Mouse (Mus musculus) limb, embryonic 14.5 days (tissue): ENCODE data around the gene Fcho1. TPM values are rescaled to one million over a fixed set of nuclear protein-coding genes. Genes with fewer than 3 reads are reported as not detected.

Experiments
- ATAC-seq: fragments of 200-750 bp; cut with Nextera tagmentation; 2 replicates; pipeline ENCODE4 v1.8.0; 2017; ENCODE audit warnings: low read depth, moderate number of reproducible peaks, moderate TSS enrichment; ENCODE audit not compliant: low FRiP score
- DNase-seq: peaks from one replicate; pipeline ENCODE4 v3.0.0-alpha.2; 2015; ENCODE audit warnings: low spot score
- H3K27ac ChIP-seq: fragments of 300-500 bp; sonication (generic); replicated peaks from 2 replicates; pipeline ENCODE4 v1.5.1; 2014; ENCODE audit warnings: low read depth, mild to moderate bottlenecking, low read length, moderate library complexity, mixed read lengths
- H3K27me3 ChIP-seq: fragments of 300-500 bp; sonication (generic); 2 replicates; pipeline ENCODE4 v1.6.1; 2014; ENCODE audit warnings: low read length, mixed read lengths; ENCODE audit not compliant: control insufficient read depth, insufficient read depth
- H3K36me3 ChIP-seq: fragments of 300-500 bp; sonication (generic); 2 replicates; pipeline ENCODE4 v1.6.1; 2014; ENCODE audit warnings: mild to moderate bottlenecking, low read length, moderate library complexity, mixed read lengths; ENCODE audit not compliant: control insufficient read depth, insufficient read depth
- H3K4me1 ChIP-seq: fragments of 300-500 bp; sonication (generic); 2 replicates; pipeline ENCODE4 v1.6.1; 2014; ENCODE audit warnings: antibody characterized with exemption, low read length, mixed read lengths; ENCODE audit not compliant: control insufficient read depth, insufficient read depth
- H3K4me2 ChIP-seq: fragments of 300-500 bp; sonication (generic); replicated peaks from 2 replicates; pipeline ENCODE4 v1.6.1; 2014; ENCODE audit warnings: low read depth, mild to moderate bottlenecking, low read length, moderate library complexity; ENCODE audit not compliant: severe bottlenecking
- H3K4me3 ChIP-seq: fragments of 300-500 bp; sonication (generic); replicated peaks from 2 replicates; pipeline ENCODE4 v1.5.1; 2014; ENCODE audit warnings: low read length
- H3K9ac ChIP-seq: fragments of 300-500 bp; sonication (generic); 2 replicates; pipeline ENCODE4 v1.6.1; 2014; ENCODE audit warnings: mild to moderate bottlenecking, low read depth, low read length, moderate library complexity; ENCODE audit not compliant: severe bottlenecking
- H3K9me3 ChIP-seq: fragments of 300-500 bp; sonication (generic); 2 replicates; pipeline ENCODE4 v1.6.1; 2016; ENCODE audit warnings: low read length; ENCODE audit not compliant: control insufficient read depth
- POLR2A ChIP-seq: fragments of 200-500 bp; IDR thresholded peaks from 2 replicates; pipeline ENCODE4 v1.8.0; 2012; ENCODE audit warnings: inconsistent platforms, mild to moderate bottlenecking, moderate library complexity, borderline replicate concordance; ENCODE audit not compliant: insufficient read depth, insufficient read length; ENCODE audit errors: extremely low read depth
- WGBS: fragments of 180-500 bp; shearing (Covaris S2); extraction: QIAGEN DNeasy Blood & Tissue Kit; methylation state at CpG from one replicate; pipeline ENCODE4 v1.1.7; 2014; 5-methylcytosine and 5-hydroxymethylcytosine counted together
- polyA plus RNA-seq, 2 experiments: library from polyadenylated mRNA; depleted of rRNA in 1 of 2; stranded (reverse) in 1 of 2; unstranded in 1 of 2; fragments of >200 nt; fragmentation: Nextera tagmentation in 1 of 2; extraction: Ambion mirVana in 1 of 2; gene quantifications; 2 replicates each; pipeline versions ENCODE4 v1.2.1 to v1.2.3; 2012 to 2014

Gene Fcho1
- polyA plus RNA-seq, 2 experiments, result 3.3 to 10.4 TPM

GRCm38 (mm10) chr8:71665331-71666130 lies 60.0 kb downstream of the Fcho1 start:
- H3K4me2 ChIP-seq, result peak overlapping the region; percentile 15; the same call in 1 of the 2 replicates
- H3K36me3 ChIP-seq, result no peaks in the 10 kb centered on the region
- H3K27me3 ChIP-seq, result peaks cover 27% of the 10 kb centered on the region
- TF ChIP-seq POLR2A, result no peak
- H3K9ac ChIP-seq, result no peak overlapping the region
- 6% methylated on average over 14 of the region's 22 CpGs for whole genome bisulfite sequencing
- DNase-seq, result peak; percentile 43
- no peak overlapping the region; the same call in 1 of the 2 replicates for H3K4me3 ChIP-seq
- H3K9me3 ChIP-seq, result no peaks in the 10 kb centered on the region
- no peak overlapping the region for H3K27ac ChIP-seq
- peak; percentile 45; the same call in 1 of the 2 replicates for ATAC-seq
- H3K4me1 ChIP-seq, result peaks cover 6% of the 10 kb centered on the region; the same call in 1 of the 2 replicates

GRCm38 (mm10) chr8:71660325-71661120 lies 65.0 kb downstream of the Fcho1 start:
- WGBS, result 9% methylated on average over 36 of the region's 36 CpGs
- Histone ChIP-seq H3K36me3 (no peaks in the 10 kb centered on the region), H3K27ac (no peak overlapping the region), H3K9ac (no peak overlapping the region), H3K4me3 (no peak overlapping the region), H3K27me3 (peaks cover 41% of the 10 kb centered on the region), H3K4me1 (no peaks in the 10 kb centered on the region), H3K4me2 (no peak overlapping the region), H3K9me3 (no peaks in the 10 kb centered on the region)
- peak; percentile 81 for DNase-seq
- TF ChIP-seq POLR2A, result no peak
- ATAC-seq, result peak; percentile 60

GRCm38 (mm10) chr8:71659751-71660150 lies 65.8 kb downstream of the Fcho1 start:
- WGBS, result 54% methylated on average over 1 of the region's 1 CpGs
- no peak overlapping the region for H3K27ac ChIP-seq
- TF ChIP-seq POLR2A, result no peak

GRCm38 (mm10) chr8:71658515-71659049 lies 66.9 kb downstream of the Fcho1 start:
- Histone ChIP-seq H3K9ac (no peak overlapping the region), H3K9me3 (no peaks in the 10 kb centered on the region), H3K36me3 (no peaks in the 10 kb centered on the region), H3K27ac (no peak overlapping the region), H3K27me3 (peaks cover 51% of the 10 kb centered on the region), H3K4me1 (no peaks in the 10 kb centered on the region), H3K4me3 (no peak overlapping the region), H3K4me2 (no peak overlapping the region)
- no peak for TF ChIP-seq POLR2A
- no peak for DNase-seq
- ATAC-seq, result no peak
- 31% methylated on average over 17 of the region's 17 CpGs for WGBS

More at GRCm38 (mm10) chr8:71659751-71660150, 65.8 kb downstream of the Fcho1 start:
- DNase-seq (no peak), ATAC-seq (no peak)
- Histone ChIP-seq H3K4me1 (no peaks in the 10 kb centered on the region), H3K27me3 (peaks cover 49% of the 10 kb centered on the region), H3K36me3 (no peaks in the 10 kb centered on the region), H3K9ac (no peak overlapping the region), H3K4me2 (no peak overlapping the region), H3K4me3 (no peak overlapping the region), H3K9me3 (no peaks in the 10 kb centered on the region)

Other genes with a start within 250 kb of the Fcho1 start
- 37.2 and 43.3 TPM in 2 replicates for gene Ano8, start 239.8 kb downstream of the Fcho1 start, polyA plus RNA-seq (2012; rRNA removed)
- gene Ano8, start 239.8 kb downstream of the Fcho1 start, polyA plus RNA-seq (2014; fragmentation: Nextera tagmentation; extraction: Ambion mirVana), result 1.8 and 3.0 TPM in 2 replicates
- 41.6 and 59.5 TPM in 2 replicates for gene Gtpbp3, start 237.6 kb downstream of the Fcho1 start, polyA plus RNA-seq (2012; rRNA removed)
- 5.9 and 6.8 TPM in 2 replicates for gene Gtpbp3, start 237.6 kb downstream of the Fcho1 start, polyA plus RNA-seq (2014; fragmentation: Nextera tagmentation; extraction: Ambion mirVana)
- 59.8 and 77.7 TPM in 2 replicates for gene Plvap, start 214.0 kb downstream of the Fcho1 start, polyA plus RNA-seq (2012; rRNA removed)
- gene Plvap, start 214.0 kb downstream of the Fcho1 start, polyA plus RNA-seq (2014; fragmentation: Nextera tagmentation; extraction: Ambion mirVana), result 53.2 and 57.2 TPM in 2 replicates
- gene Ccdc194, start 200.0 kb downstream of the Fcho1 start, polyA plus RNA-seq (2012; rRNA removed), result 1.3 and 1.6 TPM in 2 replicates
- 0.57 and 1.2 TPM in 2 replicates for gene Ccdc194, start 200.0 kb downstream of the Fcho1 start, polyA plus RNA-seq (2014; fragmentation: Nextera tagmentation; extraction: Ambion mirVana)
- gene Bst2, start 188.3 kb downstream of the Fcho1 start, polyA plus RNA-seq (2012; rRNA removed), result 47.2 and 50.6 TPM in 2 replicates
- 12.4 and 16.5 TPM in 2 replicates for gene Bst2, start 188.3 kb downstream of the Fcho1 start, polyA plus RNA-seq (2014; fragmentation: Nextera tagmentation; extraction: Ambion mirVana)
- 107 and 169 TPM in 2 replicates for gene Mvb12a, start 182.8 kb downstream of the Fcho1 start, polyA plus RNA-seq (2012; rRNA removed)
- 104 and 107 TPM in 2 replicates for gene Mvb12a, start 182.8 kb downstream of the Fcho1 start, polyA plus RNA-seq (2014; fragmentation: Nextera tagmentation; extraction: Ambion mirVana)
- 0.34 and 0.59 TPM in 2 replicates for gene Tmem221, start 166.8 kb downstream of the Fcho1 start, polyA plus RNA-seq (2012; rRNA removed)
- 0.48 and 0.89 TPM in 2 replicates for gene Tmem221, start 166.8 kb downstream of the Fcho1 start, polyA plus RNA-seq (2014; fragmentation: Nextera tagmentation; extraction: Ambion mirVana)
- not detected in 2 replicates for gene Nxnl1, start 159.1 kb downstream of the Fcho1 start, polyA plus RNA-seq (2012; rRNA removed)
- gene Nxnl1, start 159.1 kb downstream of the Fcho1 start, polyA plus RNA-seq (2014; fragmentation: Nextera tagmentation; extraction: Ambion mirVana), result 0.25 TPM in 1 of 2 replicates, not detected in the other
- gene Slc27a1, start 156.8 kb downstream of the Fcho1 start, polyA plus RNA-seq (2012; rRNA removed), result 87.8 and 133 TPM in 2 replicates
- 24.3 and 25.9 TPM in 2 replicates for gene Slc27a1, start 156.8 kb downstream of the Fcho1 start, polyA plus RNA-seq (2014; fragmentation: Nextera tagmentation; extraction: Ambion mirVana)
- gene Pgls, start 133.5 kb downstream of the Fcho1 start, polyA plus RNA-seq (2012; rRNA removed), result 141 and 216 TPM in 2 replicates
- 249 and 255 TPM in 2 replicates for gene Pgls, start 133.5 kb downstream of the Fcho1 start, polyA plus RNA-seq (2014; fragmentation: Nextera tagmentation; extraction: Ambion mirVana)
- 7.5 and 7.8 TPM in 2 replicates for gene Fam129c, start 128.1 kb downstream of the Fcho1 start, polyA plus RNA-seq (2012; rRNA removed)
- 2.9 and 3.3 TPM in 2 replicates for gene Fam129c, start 128.1 kb downstream of the Fcho1 start, polyA plus RNA-seq (2014; fragmentation: Nextera tagmentation; extraction: Ambion mirVana)
- gene Colgalt1, start 114.7 kb downstream of the Fcho1 start, polyA plus RNA-seq (2012; rRNA removed), result 240 and 285 TPM in 2 replicates
- 114 and 116 TPM in 2 replicates for gene Colgalt1, start 114.7 kb downstream of the Fcho1 start, polyA plus RNA-seq (2014; fragmentation: Nextera tagmentation; extraction: Ambion mirVana)
- 0.28 and 0.39 TPM in 2 replicates for gene Unc13a, start 54.0 kb downstream of the Fcho1 start, polyA plus RNA-seq (2012; rRNA removed)
- 0.91 and 0.97 TPM in 2 replicates for gene Unc13a, start 54.0 kb downstream of the Fcho1 start, polyA plus RNA-seq (2014; fragmentation: Nextera tagmentation; extraction: Ambion mirVana)
- 8.0 and 11.1 TPM in 2 replicates for gene Jak3, start 49.4 kb downstream of the Fcho1 start, polyA plus RNA-seq (2012; rRNA removed)
- gene Jak3, start 49.4 kb downstream of the Fcho1 start, polyA plus RNA-seq (2014; fragmentation: Nextera tagmentation; extraction: Ambion mirVana), result 5.2 and 5.3 TPM in 2 replicates
- gene Insl3, start 36.5 kb downstream of the Fcho1 start, polyA plus RNA-seq (2012; rRNA removed), result 1.8 and 2.5 TPM in 2 replicates
- gene Insl3, start 36.5 kb downstream of the Fcho1 start, polyA plus RNA-seq (2014; fragmentation: Nextera tagmentation; extraction: Ambion mirVana), result 1.7 TPM in 1 of 2 replicates, not detected in the other
- 1.1 and 1.5 TPM in 2 replicates for gene B3gnt3, start 23.9 kb downstream of the Fcho1 start, polyA plus RNA-seq (2012; rRNA removed)
- gene B3gnt3, start 23.9 kb downstream of the Fcho1 start, polyA plus RNA-seq (2014; fragmentation: Nextera tagmentation; extraction: Ambion mirVana), result 0.67 and 0.77 TPM in 2 replicates
- gene Zfp709, start 156.3 kb upstream of the Fcho1 start, polyA plus RNA-seq (2012; rRNA removed), result 1.9 and 2.3 TPM in 2 replicates
- gene Zfp709, start 156.3 kb upstream of the Fcho1 start, polyA plus RNA-seq (2014; fragmentation: Nextera tagmentation; extraction: Ambion mirVana), result 7.9 and 9.0 TPM in 2 replicates
- gene Zfp882, start 182.9 kb upstream of the Fcho1 start, polyA plus RNA-seq (2012; rRNA removed), result 3.4 and 5.5 TPM in 2 replicates
- gene Zfp882, start 182.9 kb upstream of the Fcho1 start, polyA plus RNA-seq (2014; fragmentation: Nextera tagmentation; extraction: Ambion mirVana), result 5.7 TPM in 2 replicates
- 11.2 and 14.9 TPM in 2 replicates for gene Zfp617, start 182.9 kb upstream of the Fcho1 start, polyA plus RNA-seq (2012; rRNA removed)
- gene Zfp617, start 182.9 kb upstream of the Fcho1 start, polyA plus RNA-seq (2014; fragmentation: Nextera tagmentation; extraction: Ambion mirVana), result 19.7 and 21.2 TPM in 2 replicates
- gene Zfp961, start 225.3 kb upstream of the Fcho1 start, polyA plus RNA-seq (2012; rRNA removed), result 15.2 and 18.9 TPM in 2 replicates
- gene Zfp961, start 225.3 kb upstream of the Fcho1 start, polyA plus RNA-seq (2014; fragmentation: Nextera tagmentation; extraction: Ambion mirVana), result 15.5 and 19.3 TPM in 2 replicates